Mouse (Mus musculus) ES-E14 (cell line): Measurements from ENCODE around the gene Ttll8. TPM values are rescaled to one million over a fixed set of nuclear protein-coding genes. Genes with fewer than 3 reads are reported as not detected.

Experiments
- DNase-seq: peaks from one replicate; pipeline ENCODE4 v3.0.0-alpha.2; 2013; ENCODE audit warnings: low read depth, low spot score
- H3K27ac ChIP-seq: 2 replicates; pipeline ENCODE4 v1.5.1; 2012; ENCODE audit warnings: low read depth, mild to moderate bottlenecking, low read length, moderate library complexity, mixed read lengths; ENCODE audit not compliant: poor library complexity, insufficient read depth, severe bottlenecking
- H3K36me3 ChIP-seq: 2 replicates; pipeline ENCODE4 v1.6.1; 2012; ENCODE audit warnings: mild to moderate bottlenecking, low read length, moderate library complexity, mixed read lengths; ENCODE audit not compliant: control insufficient read depth, poor library complexity, insufficient read depth, severe bottlenecking
- H3K4me1 ChIP-seq, 2 experiments: fragments of 150-350 bp in 1 of 2; sonication (generic) in 1 of 2; 2 replicates each; pipeline ENCODE4 v1.6.1; 2012; ENCODE audit warnings: low read length in 2 of 2, mild to moderate bottlenecking in 1 of 2, mixed read lengths in 1 of 2; ENCODE audit not compliant: control insufficient read depth in 2 of 2, insufficient read depth in 2 of 2, poor library complexity in 1 of 2
- H3K4me3 ChIP-seq, 2 experiments: fragments of 150-350 bp in 1 of 2; sonication (generic) in 1 of 2; 2 replicates each; pipeline ENCODE4 v1.5.1; 2012; ENCODE audit warnings: low read length in 2 of 2, low read depth in 1 of 2, mild to moderate bottlenecking in 1 of 2, mixed read lengths in 1 of 2; ENCODE audit not compliant: insufficient read depth in 1 of 2, poor library complexity in 1 of 2, severe bottlenecking in 1 of 2
- H3K9ac ChIP-seq: 2 replicates; pipeline ENCODE4 v1.6.1; 2012; ENCODE audit warnings: low read depth, mild to moderate bottlenecking, low read length, mixed read lengths; ENCODE audit not compliant: poor library complexity, insufficient read depth, severe bottlenecking
- H3K9me3 ChIP-seq: fragments of 150-350 bp; sonication (generic); 2 replicates; pipeline ENCODE4 v1.6.1; 2012; ENCODE audit warnings: low read depth, mild to moderate bottlenecking, low read length; ENCODE audit not compliant: control insufficient read depth, insufficient read depth
- CHD2 ChIP-seq: IDR thresholded peaks from 2 replicates; pipeline ENCODE4 v1.6.1; 2014; ENCODE audit warnings: mild to moderate bottlenecking, low read depth, low read length, inconsistent platforms
- HCFC1 ChIP-seq: IDR thresholded peaks from 2 replicates; pipeline ENCODE4 v1.6.1; 2012; ENCODE audit warnings: low read length, inconsistent platforms, borderline replicate concordance; ENCODE audit not compliant: insufficient read depth
- MAFK ChIP-seq: IDR thresholded peaks from 2 replicates; pipeline ENCODE4 v1.6.1; 2014; ENCODE audit warnings: mild to moderate bottlenecking, low read depth, low read length, inconsistent platforms; ENCODE audit not compliant: insufficient read depth
- ZC3H11A ChIP-seq: IDR thresholded peaks from 2 replicates; pipeline ENCODE4 v1.6.1; 2012; ENCODE audit warnings: low read depth, mild to moderate bottlenecking, inconsistent platforms, low read length, borderline replicate concordance
- ZNF384 ChIP-seq: IDR thresholded peaks from 2 replicates; pipeline ENCODE4 v1.6.1; 2012; ENCODE audit warnings: low read depth, low read length, inconsistent platforms
- in situ Hi-C, 2 experiments: fragments of 600-800 bp; cut with MboI; formaldehyde crosslinking; loops; one replicate each; pipeline ENCODE4 v1.15.1; 2025; ENCODE audit warnings: low sequenced_read_pairs in 2 of 2, inconsistent platforms in 1 of 2; ENCODE audit not compliant: unreplicated experiment in 2 of 2
- total RNA-seq: library from RNA; depleted of rRNA; stranded (reverse); fragments of 300-350 nt; gene quantifications from 2 replicates; pipeline ENCODE4 v1.2.3, GENCODE M21; 2012

Ttll8 gene
- total RNA-seq, 1 experiment: 0.13 TPM

DNA sequence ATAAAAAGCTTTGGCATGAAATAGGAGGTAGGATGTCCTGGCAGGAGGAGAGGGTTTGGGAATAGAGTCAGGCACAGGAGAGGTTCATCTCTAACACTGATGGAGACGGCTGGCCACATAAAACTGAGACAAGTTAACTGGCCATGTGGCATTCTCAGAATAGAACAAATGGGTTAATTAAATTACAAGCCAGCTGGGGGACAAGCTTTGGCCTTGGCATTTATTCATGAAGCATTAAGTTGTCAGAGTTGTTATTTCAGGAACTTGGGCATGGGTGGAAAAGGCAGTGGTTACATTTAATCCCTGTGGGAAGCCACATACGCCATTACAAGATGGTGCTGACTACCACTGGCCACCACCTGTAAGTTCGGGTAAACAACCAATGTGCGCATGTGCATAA, 3.0 kb downstream of the Ttll8 start:
- in situ Hi-C loops: no loop called here
- peaks cover 0 to 7% of the 10 kb centered on the region in 2 experiments; a peak in 2 of 4 replicates for H3K4me1 ChIP-seq
- no peak for DNase-seq

DNA sequence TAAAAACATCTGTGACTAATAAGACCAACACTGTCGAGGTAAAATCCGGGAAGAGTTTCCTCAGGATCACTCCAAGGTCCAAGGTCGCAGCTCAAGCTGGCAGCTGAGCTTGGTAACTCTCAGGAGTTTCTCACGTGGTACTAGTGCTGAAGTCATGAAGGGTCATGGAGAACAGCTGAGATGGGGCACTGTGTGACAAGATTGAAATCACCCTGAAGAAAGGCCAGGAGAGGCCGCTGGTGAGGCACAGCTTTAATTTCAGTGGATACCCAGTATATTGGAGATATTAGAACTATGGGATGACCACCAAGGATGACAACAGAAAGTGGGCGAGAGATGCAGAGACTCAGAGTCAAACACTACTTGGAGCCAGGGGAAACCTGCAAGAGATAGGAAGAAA, 7.4 kb downstream of the Ttll8 start:
- no peak overlapping the region for H3K27ac ChIP-seq
- H3K9me3 ChIP-seq: no peaks in the 10 kb centered on the region
- H3K36me3 ChIP-seq: no peaks in the 10 kb centered on the region
- H3K4me3 ChIP-seq: no peak overlapping the region
- in situ Hi-C loops: no loop called here
- TF ChIP-seq MAFK (no peak), ZC3H11A (no peak), ZNF384 (no peak), HCFC1 (no peak), CHD2 (no peak)
- H3K4me1 ChIP-seq: no peaks in the 10 kb centered on the region
- H3K9ac ChIP-seq: no peak overlapping the region
- DNase-seq: no peak

More for the DNA sequence above, 3.0 kb downstream of the Ttll8 start:
- H3K9ac ChIP-seq: no peak overlapping the region
- TF ChIP-seq ZC3H11A (no peak), MAFK (no peak), CHD2 (no peak), ZNF384 (no peak), HCFC1 (no peak)
- no peaks in the 10 kb centered on the region for H3K36me3 ChIP-seq
- H3K27ac ChIP-seq: no peak overlapping the region
- H3K4me3 ChIP-seq: no peak overlapping the region
- H3K9me3 ChIP-seq: no peaks in the 10 kb centered on the region

DNA sequence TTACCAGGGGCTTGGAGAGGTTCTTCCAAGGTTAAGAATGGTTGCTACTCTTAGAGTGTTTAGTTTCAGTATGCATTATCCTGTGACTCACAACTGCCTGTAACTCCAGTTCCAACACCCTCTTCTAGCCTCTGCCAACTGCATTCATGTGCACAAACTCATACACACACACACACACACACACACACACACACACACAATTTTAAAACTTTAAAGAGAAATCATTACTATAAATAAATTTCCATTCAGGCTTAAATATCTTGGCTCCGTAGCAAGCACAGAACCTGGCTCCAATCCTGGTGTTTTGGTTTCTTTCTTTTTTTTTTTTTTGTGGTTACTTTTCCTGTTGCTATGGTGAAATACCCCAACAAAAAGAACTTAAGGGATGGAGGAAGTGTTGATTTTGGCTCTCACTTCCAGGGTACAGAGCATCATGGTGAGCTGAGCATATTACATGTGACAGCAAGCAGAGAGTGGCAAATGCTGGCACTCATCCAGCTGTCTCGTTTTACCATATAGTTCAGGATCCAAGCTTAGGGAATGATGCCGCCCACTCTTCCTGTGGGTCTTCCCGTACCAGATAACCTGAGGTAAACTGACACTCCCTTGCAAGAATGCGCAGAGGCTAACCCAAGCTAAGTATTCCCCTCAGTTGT, 10.2 kb downstream of the Ttll8 start:
- no peak for TF ChIP-seq CHD2
- no peak for TF ChIP-seq ZC3H11A
- no peak for TF ChIP-seq ZNF384
- no peak for TF ChIP-seq MAFK
- no peak for TF ChIP-seq HCFC1
- peaks cover 4 to 7% of the 10 kb centered on the region in 2 experiments; a peak in 2 of 4 replicates for H3K4me1 ChIP-seq
- H3K4me3 ChIP-seq: no peak overlapping the region
- no peaks in the 10 kb centered on the region for H3K9me3 ChIP-seq
- H3K9ac ChIP-seq: no peak overlapping the region
- no peak overlapping the region for H3K27ac ChIP-seq
- in situ Hi-C loops: no loop called here
- H3K36me3 ChIP-seq: no peaks in the 10 kb centered on the region
- DNase-seq: no peak

DNA sequence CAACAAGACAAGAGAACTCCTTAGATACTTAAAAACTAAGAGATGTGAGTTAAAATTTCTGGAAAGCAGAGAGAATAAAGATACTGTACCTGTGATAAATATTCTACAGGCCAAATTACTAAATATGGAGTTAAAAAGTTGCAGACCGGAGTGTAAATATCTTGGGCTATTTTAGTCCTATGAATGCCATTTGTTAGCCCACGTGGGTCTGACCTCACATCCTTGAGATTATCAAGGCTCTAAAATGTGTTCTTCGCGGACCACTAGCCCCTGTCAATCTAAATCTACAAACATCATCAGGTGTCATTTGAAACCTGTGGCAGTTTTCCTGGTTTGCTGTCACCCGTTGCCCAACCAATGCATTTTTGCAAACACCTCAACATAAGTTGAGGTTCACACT, 11.4 kb downstream of the Ttll8 start:
- Histone ChIP-seq H3K27ac (no peak overlapping the region), H3K9me3 (no peaks in the 10 kb centered on the region), H3K4me3 (no peak overlapping the region), H3K4me1 (peaks cover 4 to 7% of the 10 kb centered on the region in 2 experiments; a peak in 2 of 4 replicates), H3K36me3 (no peaks in the 10 kb centered on the region), H3K9ac (no peak overlapping the region)
- no peak for TF ChIP-seq ZC3H11A
- TF ChIP-seq HCFC1: no peak
- TF ChIP-seq ZNF384: no peak
- no peak for TF ChIP-seq MAFK
- no peak for TF ChIP-seq CHD2
- DNase-seq: no peak
- in situ Hi-C loops: no loop called here

DNA sequence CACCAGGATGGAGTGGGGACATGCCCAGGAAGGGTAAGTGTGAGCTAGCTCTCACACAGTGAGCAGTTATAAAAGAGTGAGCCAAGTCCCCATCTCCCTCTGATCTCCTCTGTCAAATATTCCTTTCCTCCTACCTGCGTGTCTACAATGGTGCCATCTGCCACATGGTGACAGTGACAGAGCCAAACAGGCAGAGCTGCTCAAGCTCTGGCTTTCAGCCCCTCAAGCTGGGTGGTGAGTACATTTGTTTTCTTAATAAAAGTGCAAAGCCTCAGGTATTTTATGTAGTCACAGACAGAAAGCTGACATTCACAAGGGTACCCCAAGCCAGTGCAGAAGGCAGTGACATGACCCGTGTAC, 16.9 kb downstream of the Ttll8 start:
- Histone ChIP-seq H3K9me3 (no peaks in the 10 kb centered on the region), H3K4me3 (no peak overlapping the region), H3K4me1 (peaks cover 4 to 7% of the 10 kb centered on the region in 2 experiments; a peak in 2 of 4 replicates), H3K27ac (no peak overlapping the region), H3K9ac (no peak overlapping the region), H3K36me3 (no peaks in the 10 kb centered on the region)
- DNase-seq: no peak
- in situ Hi-C loops: no loop called here
- no peak for TF ChIP-seq MAFK
- TF ChIP-seq ZC3H11A: no peak
